Mouse (Mus musculus) macrophage (primary cell): ENCODE results near the gene Spata21. TPM values are rescaled to one million over a fixed set of nuclear protein-coding genes. Genes with fewer than 3 reads are reported as not detected.
"Not testable (repeated sequence)": the region's sequence is repeated elsewhere in the genome, so short reads cannot be mapped to it uniquely, and the experiment has no call there.

Experiments
- H3K27ac ChIP-seq: fragments of 350-480 bp; formaldehyde crosslinking; 2 replicates; pipeline ENCODE4 v1.9.0; 2021
- H3K36me3 ChIP-seq: fragments of 350-480 bp; formaldehyde crosslinking; 2 replicates; pipeline ENCODE4 v1.9.0; 2021; ENCODE audit errors: inconsistent target
- H3K4me3 ChIP-seq: fragments of 350-480 bp; formaldehyde crosslinking; 2 replicates; pipeline ENCODE4 v1.9.0; 2021; ENCODE audit errors: inconsistent target
- H3K79me2 ChIP-seq: fragments of 350-480 bp; formaldehyde crosslinking; 2 replicates; pipeline ENCODE4 v1.9.0; 2021; ENCODE audit errors: inconsistent target
- WGBS: methylation state at CpG from one replicate; pipeline ENCODE4 v1.1.7; 2026; ENCODE audit warnings: inconsistent platforms; ENCODE audit not compliant: missing documents; 5-methylcytosine and 5-hydroxymethylcytosine counted together
- polyA plus RNA-seq: library from polyadenylated mRNA; stranded (reverse); fragments of 250-400 nt; gene quantifications from 3 replicates; pipeline ENCODE4 v1.2.4, GENCODE M21; 2018; ENCODE audit warnings: inconsistent platforms

Gene Spata21
- polyA plus RNA-seq, 1 experiment from 2014 or later, result not detected

DNA sequence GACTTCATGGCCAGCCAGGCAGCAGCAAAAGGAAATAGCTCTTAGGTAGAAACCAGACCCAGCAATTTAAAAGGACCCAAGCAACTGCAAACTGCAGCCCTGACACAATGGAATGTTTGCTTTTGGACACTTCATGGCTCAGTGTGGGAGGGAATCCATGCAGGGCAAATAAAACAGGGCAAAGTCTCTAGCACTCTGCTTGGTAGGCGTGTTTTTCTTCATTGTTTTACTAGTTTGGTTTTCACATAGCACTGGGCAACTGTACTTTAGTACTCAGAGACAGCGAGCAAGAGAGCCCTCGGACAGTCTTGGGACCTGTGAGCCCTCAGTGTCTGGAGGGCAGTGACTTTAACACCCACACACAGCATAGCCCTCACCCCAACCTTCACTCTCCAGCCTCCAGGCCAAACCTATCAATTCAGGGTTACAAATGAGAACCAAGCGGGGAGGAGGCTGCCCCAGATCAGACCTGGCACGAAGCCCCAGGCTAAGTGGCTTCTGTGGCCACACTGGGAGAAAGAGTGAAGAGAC, 43.5 kb downstream of the Spata21 start:
- Histone ChIP-seq H3K79me2 (peaks cover 100% of the 10 kb centered on the region), H3K4me3 (no peak overlapping the region), H3K36me3 (0 out of 2 replicates have a peak, but pooled peaks cover 3% of the 10 kb centered on the region), H3K27ac (no peak overlapping the region)
- whole genome bisulfite sequencing, result 89% methylated on average over 5 of the region's 5 CpGs

DNA sequence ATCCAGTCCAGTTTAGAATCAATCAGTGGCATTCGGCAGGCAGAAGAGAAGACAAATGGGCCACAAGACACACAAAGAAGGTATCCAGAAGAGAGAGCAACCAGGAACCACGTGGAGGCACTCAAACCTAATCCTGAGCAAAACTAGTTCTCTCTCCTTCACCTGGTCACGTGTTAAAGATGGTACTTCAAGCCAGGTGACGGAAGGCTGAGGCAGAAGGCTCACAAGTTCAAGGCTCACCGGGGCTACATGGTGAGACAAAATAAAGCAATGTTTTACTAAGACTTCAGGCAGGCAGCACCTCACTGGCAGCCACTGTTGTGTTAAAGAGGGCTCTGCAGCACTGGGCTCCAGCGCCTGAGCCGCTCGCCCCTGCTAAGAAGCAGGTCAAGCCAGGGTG, 44.1 kb downstream of the Spata21 start:
- no peaks in the 10 kb centered on the region for H3K36me3 ChIP-seq
- H3K27ac ChIP-seq, result no peak overlapping the region
- peaks cover 100% of the 10 kb centered on the region for H3K79me2 ChIP-seq
- H3K4me3 ChIP-seq, result no peak overlapping the region
- WGBS, result 88% methylated on average over 8 of the region's 8 CpGs

DNA sequence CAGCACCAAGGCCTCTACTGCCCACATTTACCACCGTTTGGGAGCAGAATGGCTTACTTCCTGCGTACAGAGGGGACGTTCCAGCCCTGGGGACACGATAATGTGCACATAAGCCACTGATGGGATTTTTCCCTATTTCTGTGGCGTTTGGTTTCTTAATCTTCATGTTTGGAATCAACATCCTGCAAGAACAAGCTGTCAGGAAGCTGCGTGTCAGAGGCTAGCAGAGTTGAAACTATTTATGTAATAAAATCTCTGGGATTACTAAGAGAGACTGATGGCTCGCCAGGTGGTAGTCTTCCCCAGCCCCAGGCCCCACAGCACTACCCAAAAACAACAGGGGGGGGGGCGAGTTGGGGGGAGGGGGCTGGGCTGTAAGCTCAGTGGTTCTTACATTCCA, 45.1 kb downstream of the Spata21 start:
- Histone ChIP-seq H3K36me3 (no peaks in the 10 kb centered on the region), H3K4me3 (no peak overlapping the region), H3K27ac (no peak overlapping the region), H3K79me2 (peaks cover 99% of the 10 kb centered on the region)
- WGBS, result 76% methylated on average over 7 of the region's 8 CpGs

- H3K79me2 ChIP-seq, result peaks cover 96% of the 10 kb centered on the region
- 95% methylated on average over 8 of the region's 8 CpGs for WGBS
- no peaks in the 10 kb centered on the region for H3K36me3 ChIP-seq
- no peak overlapping the region for H3K4me3 ChIP-seq
- H3K27ac ChIP-seq, result no peak overlapping the region
Observed at GRCm38 (mm10) chr4:141134031-141134441, 45.9 kb downstream of the Spata21 start.

GRCm38 (mm10) chr4:141134751-141135530, 46.8 kb downstream of the Spata21 start:
- Histone ChIP-seq H3K27ac (no peak overlapping the region), H3K4me3 (no peak overlapping the region), H3K79me2 (peaks cover 91% of the 10 kb centered on the region), H3K36me3 (no peaks in the 10 kb centered on the region)
- WGBS, result 57% methylated on average over 20 of the region's 20 CpGs

DNA sequence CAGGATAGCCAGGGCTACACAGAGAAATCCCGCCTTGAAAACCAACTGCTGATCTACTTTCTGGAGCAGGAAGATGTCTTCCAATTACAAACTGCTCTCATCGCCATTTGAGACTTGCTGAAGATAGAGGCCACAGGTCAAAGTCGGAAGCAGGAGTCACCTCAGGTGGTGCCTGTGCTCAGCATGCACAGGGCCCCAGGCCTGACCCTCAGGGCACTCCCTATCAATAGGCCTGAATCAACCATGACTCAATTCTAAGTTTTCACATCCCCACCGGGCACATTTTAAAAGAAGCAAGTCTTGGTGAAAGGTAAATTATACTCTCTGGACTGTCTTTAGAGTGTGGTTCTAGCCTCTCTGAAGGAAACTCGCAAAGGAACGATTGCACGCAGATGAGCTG, 48.0 kb downstream of the Spata21 start:
- Histone ChIP-seq H3K27ac (no peak overlapping the region), H3K79me2 (peaks cover 79% of the 10 kb centered on the region)

GRCm38 (mm10) chr4:141137740-141138139, 49.6 kb downstream of the Spata21 start:
- H3K4me3 ChIP-seq, result peak overlapping the region; percentile 86; the same call in 1 of the 2 replicates
- not testable (repeated sequence) for H3K36me3 ChIP-seq
- 0% methylated on average over 1 of the region's 3 CpGs for WGBS
- H3K27ac ChIP-seq, result peak overlapping the region; percentile 83; the same call in 1 of the 2 replicates
- H3K79me2 ChIP-seq, result peaks cover 63% of the 10 kb centered on the region

More for the DNA sequence above, 48.0 kb downstream of the Spata21 start:
- Histone ChIP-seq H3K36me3 (no peaks in the 10 kb centered on the region), H3K4me3 (no peak overlapping the region)
- WGBS, result 93% methylated on average over 7 of the region's 7 CpGs

DNA sequence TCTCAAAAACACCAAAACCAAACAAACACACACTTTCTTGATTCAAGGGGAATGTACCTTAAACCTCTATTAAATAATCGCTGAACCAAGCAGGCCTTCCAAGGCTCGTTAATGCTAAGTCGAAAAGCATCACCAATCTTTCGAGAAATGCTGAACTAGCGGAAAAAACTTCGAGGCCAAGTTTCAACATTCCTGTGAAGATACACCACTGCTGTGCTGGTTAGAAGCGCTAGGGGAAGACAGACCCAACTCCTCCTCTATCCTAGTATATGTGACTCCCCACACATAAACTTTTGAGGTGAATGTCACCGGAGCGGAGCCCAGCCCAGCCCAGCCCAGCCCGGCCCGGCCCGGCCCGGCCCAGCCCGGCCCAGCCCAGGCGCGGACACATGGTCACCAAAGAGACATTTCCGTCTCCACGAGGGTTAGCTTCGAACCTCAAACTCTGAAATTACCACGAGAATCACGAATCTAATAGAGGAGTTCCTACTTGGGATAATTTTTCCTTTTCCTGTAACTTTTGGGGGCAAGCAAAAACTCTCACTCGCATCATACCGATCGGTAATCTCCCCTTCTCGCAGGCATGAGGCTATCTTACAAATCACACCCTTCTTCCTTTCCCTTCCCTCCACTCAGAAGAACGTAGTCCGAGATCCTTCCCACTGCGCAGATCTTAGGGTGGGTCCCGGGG, 50.4 kb downstream of the Spata21 start:
- peak overlapping the region; percentile 86 for H3K4me3 ChIP-seq
- peaks cover 55% of the 10 kb centered on the region for H3K79me2 ChIP-seq
- H3K27ac ChIP-seq, result peak overlapping the region; percentile 83
- WGBS, result 2% methylated on average over 17 of the region's 29 CpGs
- H3K36me3 ChIP-seq, result no peaks in the 10 kb centered on the region

DNA sequence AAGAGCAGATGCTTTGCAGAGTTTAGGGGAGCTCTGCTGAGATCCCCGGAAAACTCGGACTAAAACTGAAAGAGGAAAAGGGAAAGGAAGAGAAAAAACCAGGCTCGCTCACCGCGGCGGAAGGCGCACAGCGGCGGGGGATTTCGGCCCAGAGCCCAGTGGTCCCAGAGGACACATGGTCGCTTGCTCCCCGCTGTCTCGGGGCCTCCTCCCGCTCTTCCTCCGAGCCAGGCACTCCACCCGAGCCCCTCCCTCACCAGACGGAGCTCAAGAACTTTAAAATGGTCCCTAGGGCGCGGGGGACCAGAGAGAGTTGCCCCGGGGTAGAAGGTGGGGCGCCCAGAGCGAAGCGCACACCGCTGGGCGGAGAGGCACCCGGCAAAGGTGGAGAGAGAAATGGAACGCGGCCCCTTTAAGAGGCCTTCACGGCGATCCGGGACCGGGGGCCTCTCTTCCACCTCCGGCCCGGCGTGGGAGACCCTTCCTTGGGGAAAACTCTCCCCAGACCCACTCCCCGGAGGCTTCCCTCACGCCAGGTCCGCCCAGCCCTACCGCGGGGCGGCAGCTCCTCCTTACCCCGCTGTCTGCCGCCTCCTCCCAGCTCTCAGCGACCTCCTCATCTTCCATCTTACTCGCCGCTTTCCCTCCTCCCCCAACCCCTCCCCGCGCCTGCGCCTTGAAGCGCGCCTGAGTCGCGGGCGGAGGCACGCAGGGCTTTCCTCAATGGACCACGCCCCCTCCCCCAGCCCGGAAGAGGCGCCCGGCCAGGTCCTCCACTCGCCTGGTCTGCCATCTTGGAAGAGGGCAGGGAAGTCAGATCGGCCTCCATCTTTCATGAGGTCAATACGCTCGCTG, 51.2 kb downstream of the Spata21 start, which contains the start of gene Szrd1:
Gene Szrd1, minus strand, starts transcription at position 660 of the 855 bp plus-strand sequence.
- H3K4me3 ChIP-seq, result peak within 1 kb of the TSS; percentile 86
- H3K79me2 ChIP-seq, result peaks cover 47% of the 10 kb centered on the region
- under 1% methylated on average over 59 of the region's 63 CpGs for WGBS
- H3K36me3 ChIP-seq, result no peaks in the 10 kb centered on the region
- H3K27ac ChIP-seq, result peak within 1 kb of the TSS; percentile 83

DNA sequence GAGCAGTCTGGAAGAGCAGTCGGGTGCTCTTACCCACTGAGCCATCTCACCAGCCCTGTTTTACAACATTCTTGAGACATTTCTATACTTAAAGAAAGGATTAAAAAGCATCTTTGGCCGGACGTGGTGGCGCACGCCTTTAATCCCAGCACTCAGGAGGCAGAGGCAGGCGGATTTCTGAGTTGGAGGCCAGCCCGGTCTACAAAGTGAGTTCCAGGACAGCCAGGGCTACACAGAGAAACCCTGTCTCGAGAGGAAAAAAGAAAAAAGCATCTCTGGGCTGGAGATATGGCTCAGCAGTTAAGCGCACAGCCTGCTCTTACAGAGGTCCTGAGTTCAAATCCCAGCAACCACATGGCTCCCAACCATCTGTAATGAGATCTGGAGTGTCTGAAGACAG, 52.2 kb downstream of the Spata21 start:
- H3K4me3 ChIP-seq, H3K27ac ChIP-seq, H3K36me3 ChIP-seq: not testable (repeated sequence)
- peaks cover 37% of the 10 kb centered on the region for H3K79me2 ChIP-seq
- WGBS, result 93% methylated on average over 9 of the region's 9 CpGs

DNA sequence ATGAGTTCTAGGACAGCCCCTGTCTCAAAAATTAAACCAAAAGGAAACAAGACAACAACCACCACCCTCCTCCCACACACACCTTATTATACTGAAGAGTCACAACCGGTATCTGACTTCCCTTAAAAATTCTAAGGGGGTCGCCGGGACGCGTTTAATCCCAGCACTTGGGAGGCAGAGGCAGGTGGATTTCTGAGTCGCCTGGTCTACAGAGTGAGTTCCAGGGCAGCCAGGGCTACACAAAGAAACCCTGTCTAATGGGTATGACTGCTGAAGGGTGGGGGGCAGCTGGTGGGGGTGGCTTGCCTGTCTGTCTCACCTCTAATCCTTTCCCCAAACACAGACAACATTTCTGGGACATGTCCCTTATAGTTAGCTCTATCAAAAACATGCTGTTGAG, 52.8 kb downstream of the Spata21 start:
- H3K36me3 ChIP-seq, result no peaks in the 10 kb centered on the region
- 97% methylated on average over 5 of the region's 6 CpGs for WGBS
- H3K4me3 ChIP-seq, result no peak overlapping the region
- peaks cover 31% of the 10 kb centered on the region for H3K79me2 ChIP-seq
- H3K27ac ChIP-seq, result no peak overlapping the region

DNA sequence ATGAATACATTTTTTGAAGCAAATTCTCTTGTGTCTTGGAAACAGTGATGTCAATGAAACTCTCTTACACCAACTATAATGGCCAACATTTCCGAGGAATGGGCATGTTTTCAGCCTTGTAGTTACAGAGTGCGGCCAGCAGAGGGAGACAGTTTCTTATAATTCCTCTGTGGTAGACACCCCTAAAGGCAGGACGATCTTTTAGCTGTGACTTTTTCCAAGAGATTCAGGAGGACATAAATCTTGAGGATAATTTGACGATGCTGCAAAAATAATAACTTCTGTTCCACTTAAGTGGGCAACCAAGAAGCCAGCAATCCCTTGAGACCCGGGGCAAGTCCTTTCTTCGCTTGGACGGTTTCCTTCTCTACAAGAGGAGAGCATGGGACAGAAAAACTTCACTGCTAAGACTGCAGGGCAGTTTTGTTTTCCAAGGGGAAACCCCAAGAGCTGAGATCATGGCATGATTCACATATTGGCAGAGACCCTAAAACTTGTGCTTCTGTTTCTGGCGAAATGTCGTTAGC, 54.2 kb downstream of the Spata21 start:
- no peak overlapping the region for H3K27ac ChIP-seq
- H3K36me3 ChIP-seq, result no peaks in the 10 kb centered on the region
- H3K79me2 ChIP-seq, result peaks cover 17% of the 10 kb centered on the region
- 17% methylated on average over 9 of the region's 9 CpGs for WGBS
- no peak overlapping the region for H3K4me3 ChIP-seq

- H3K79me2 ChIP-seq, result peaks cover 21% of the 10 kb centered on the region
- H3K36me3 ChIP-seq, H3K4me3 ChIP-seq, H3K27ac ChIP-seq: not testable (repeated sequence)
- no CpG with 5 or more reads among the region's 16 CpGs for WGBS
Observed at GRCm38 (mm10) chr4:141145124-141145523, 57.0 kb downstream of the Spata21 start.

DNA sequence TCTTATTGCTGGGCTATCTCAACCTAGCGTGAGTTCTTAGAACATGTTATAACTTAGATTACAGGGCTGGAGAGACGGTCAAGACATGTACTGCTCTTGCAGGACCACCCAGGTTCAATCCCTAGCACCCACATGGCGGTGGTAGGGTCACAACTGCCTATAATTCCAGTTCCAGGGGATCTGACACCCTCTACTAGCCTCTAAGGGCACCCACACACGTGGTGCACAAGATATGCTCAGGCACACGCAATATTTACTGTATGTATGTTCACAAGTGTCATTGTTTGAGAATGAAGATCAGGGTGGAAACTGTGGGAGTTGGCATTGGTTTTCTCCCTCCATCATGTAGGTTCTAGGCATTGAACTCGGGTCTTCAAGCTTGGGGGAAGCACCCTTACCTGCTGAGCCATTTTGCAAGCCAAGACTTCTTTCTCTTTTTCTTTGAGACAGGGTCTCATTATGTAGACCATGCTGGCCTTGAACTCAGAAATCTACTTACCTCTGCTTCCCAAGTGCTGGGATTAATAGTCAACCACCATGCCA, 58.4 kb downstream of the Spata21 start:
- Histone ChIP-seq H3K27ac (peak overlapping the region; percentile 86), H3K4me3 (peak overlapping the region; percentile 45; the same call in 1 of the 2 replicates), H3K79me2 (peaks cover 35% of the 10 kb centered on the region), H3K36me3 (no peaks in the 10 kb centered on the region)
- 94% methylated on average over 6 of the region's 6 CpGs for WGBS
